Mouse (Mus musculus): ENCODE measurements around the gene Il15. TPM values are rescaled to one million over a fixed set of nuclear protein-coding genes. Genes with fewer than 3 reads are reported as not detected.

Gene Il15
- total RNA-seq (2014; fragmentation: Nextera tagmentation) (0.96 TPM in 1 of 2 replicates, not detected in the other), total RNA-seq (2017) (0.38 and 7.1 TPM in 2 replicates)

DNA sequence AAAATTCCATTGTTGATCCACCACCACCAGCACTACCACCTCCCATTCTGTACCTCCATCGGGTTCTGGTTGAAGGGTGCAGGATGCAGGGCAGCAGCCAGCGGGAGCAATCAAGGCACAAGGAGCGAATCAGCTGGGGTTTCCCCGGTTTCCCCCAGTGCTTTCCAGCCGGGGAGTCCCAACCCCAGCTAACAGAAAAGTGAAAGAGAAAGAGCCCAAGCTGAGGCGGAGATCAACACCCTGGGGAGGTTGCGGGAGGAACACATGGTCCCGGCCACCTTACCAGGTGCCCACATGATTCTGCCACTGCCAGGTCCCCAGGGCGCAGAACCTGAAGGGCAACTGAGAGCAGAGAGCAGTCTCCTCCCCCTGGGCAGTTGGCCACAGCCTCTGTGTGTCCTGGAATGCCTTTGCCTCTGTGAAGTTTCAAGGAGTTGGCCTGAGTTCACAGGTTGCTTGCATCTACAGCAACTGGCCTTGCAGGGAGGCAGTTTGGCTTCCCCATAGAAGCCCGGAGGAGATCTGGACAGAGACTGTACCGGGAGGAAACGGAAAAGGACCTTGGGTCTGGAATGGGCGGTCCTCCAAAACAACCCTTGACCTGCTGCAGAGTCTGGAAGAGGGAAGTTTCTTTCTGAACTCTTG lies at the start of gene Il15:
TSS of gene Il15 (minus strand) at position 537 of the 645 bp plus-strand sequence.
- peak; percentile 69 for ATAC-seq (replicated peaks; ENCODE audit: low FRiP score, low TSS enrichment, poor library complexity, severe bottlenecking)

DNA sequence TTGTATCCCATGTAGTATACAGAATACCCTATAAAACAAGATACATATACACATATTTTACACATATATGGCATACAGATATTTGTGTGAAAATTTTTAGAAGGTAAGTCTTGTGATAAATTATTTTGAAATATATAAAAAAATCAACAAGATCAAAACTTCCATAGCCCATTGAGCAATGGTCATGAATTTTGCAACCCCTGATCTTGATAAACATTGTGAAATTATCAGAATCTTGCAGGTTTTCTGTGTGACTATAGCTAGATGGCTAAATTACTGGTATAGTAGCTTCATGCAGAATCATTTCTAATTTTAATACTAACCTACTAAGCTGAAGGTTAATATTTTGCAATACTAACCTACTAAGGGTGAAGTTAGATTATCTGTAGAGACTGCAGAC lies 41.9 kb upstream of the Il15 start:
- no peak for ATAC-seq (replicated peaks; ENCODE audit: low FRiP score, low TSS enrichment, poor library complexity, severe bottlenecking)

DNA sequence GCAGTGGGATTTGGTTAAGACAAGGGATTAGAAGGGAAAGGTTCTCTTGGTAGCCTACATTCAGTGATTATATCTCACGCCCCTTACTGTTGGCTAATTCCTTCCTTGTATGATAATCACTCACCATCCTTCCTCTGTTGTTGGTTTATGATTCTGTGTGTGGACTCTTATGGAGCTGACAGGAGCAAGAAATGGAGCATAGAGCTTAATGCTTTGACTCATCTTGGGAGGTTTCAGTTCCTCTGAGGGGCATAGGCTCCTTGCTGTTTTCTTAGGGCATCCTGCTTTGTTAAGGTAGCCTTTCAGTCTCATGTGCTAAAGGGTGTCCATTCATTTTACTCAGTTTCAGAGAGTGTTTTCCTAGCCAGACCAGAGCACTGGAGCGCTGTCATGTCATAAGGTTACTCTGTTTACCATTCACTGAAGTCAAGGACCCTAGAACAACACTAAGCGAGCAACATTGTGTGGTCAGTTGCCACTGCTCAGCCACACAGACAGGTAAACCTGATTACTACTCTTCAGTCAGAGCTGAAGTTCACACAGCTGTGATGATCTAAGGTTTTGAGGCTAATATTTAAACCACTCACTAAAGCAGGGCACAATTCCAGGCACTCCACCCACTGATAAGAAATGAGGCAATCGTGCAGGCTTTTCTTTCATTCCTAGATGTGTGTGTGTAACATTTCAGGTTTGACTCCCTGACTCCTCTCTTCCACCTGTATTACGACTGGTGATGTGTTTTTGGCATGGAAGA lies 13.7 kb upstream of the Il15 start:
- ATAC-seq (replicated peaks; ENCODE audit: low FRiP score, low TSS enrichment, poor library complexity, severe bottlenecking): no peak; the same call in 1 of the 2 replicates

DNA sequence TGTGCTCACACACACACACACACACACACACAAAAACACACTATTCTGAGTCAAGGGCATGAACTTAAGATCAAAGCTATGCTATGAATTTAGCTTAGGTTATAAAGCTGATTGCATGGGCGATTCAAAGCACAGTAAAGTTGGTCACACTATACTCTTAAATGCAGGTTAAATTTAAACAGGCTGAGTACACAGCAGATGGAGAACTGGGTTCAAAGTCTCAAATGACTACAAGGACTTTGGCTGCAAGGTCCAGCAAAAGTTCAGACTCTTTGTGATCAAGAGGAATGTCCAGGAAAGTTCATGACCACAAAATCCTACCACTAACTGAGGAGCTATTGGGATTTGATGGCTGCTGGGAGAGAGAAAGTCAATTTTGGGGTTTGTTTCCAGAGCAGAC lies 12.5 kb upstream of the Il15 start:
- no peak for ATAC-seq (replicated peaks; ENCODE audit: low FRiP score, low TSS enrichment, poor library complexity, severe bottlenecking)

DNA sequence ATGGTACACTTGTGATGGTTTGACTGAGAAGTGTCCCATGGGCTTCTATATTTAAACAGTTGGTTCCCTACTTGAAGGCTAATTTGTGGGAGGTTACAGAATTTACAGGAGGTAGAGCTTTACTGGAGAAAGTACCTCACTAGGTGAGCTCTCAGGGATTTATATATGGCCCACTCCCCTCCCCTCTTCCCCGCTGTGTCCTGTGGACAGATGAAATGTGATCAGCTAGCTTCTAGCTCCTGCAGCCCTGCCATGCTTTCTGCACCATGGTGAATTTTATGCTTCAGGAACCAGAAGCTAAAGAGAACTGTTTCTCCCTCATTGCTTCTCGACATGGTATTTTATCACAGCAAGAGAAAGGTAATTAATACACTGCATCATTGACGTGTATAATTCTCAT lies 7.1 kb upstream of the Il15 start:
- ATAC-seq (replicated peaks; ENCODE audit: low FRiP score, low TSS enrichment, poor library complexity, severe bottlenecking): no peak

DNA sequence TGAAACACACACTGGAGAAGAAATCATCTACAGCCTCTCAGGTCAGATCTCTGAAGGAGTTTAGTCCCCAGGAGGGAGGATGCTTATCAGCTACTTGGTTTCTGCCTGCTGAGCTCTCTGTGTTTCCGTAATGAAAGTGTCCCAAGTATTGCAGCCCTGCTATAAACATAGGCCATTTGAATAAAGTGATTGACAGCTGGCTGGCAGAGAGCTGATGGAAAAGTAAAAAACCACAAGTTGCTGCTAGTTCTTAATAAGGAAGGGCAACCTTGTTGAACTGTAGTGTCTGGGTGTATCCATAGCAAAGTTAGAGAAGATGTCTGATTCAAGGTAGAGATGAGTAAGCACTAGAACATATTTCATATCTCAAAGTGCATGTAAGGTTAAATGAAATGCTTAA lies 4.0 kb upstream of the Il15 start:
- no peak for ATAC-seq (replicated peaks; ENCODE audit: low FRiP score, low TSS enrichment, poor library complexity, severe bottlenecking)

DNA sequence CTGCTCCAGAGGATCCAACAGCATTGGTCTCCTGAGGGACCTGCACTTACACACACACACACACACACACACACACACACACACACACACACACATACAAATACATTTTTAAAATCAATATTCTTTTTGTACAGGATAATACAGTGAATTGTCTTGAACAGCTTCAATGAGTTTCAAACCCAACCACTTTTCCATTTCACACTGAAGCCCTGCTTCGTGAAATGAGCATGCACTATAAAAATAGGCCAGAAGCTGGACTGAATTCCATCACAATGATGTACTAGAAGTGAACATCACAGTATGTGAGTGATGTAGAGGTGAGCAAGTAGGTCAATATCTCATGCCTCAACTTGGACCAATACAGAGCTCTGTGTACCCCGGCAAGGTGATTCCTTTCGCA lies 1.0 kb upstream of the Il15 start:
- ATAC-seq (replicated peaks; ENCODE audit: low FRiP score, low TSS enrichment, poor library complexity, severe bottlenecking): no peak

DNA sequence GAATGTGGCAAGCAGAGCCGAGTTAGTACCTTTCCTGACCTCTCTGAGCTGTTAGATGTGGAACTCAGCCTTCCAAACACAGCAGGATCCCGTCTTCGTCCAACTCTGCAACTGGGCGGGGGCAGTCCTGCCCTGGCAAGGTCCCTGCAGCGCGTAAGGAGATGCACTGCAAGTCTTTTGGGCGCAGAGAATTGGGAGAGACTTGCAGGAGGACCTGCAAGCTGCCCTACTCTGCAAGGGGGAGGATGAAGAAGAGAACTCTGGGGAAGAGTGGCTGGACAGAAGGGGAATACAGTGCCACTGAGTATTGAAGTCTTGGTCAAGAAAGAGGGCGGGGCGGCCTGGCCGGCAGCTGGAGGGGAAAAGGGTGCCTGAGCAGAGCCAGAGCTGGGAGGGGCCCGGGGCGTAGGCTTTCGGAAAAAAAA lies 749 bp downstream of the Il15 start:
- peak; percentile 35; the same call in 1 of the 2 replicates for ATAC-seq (replicated peaks; ENCODE audit: low FRiP score, low TSS enrichment, poor library complexity, severe bottlenecking)

DNA sequence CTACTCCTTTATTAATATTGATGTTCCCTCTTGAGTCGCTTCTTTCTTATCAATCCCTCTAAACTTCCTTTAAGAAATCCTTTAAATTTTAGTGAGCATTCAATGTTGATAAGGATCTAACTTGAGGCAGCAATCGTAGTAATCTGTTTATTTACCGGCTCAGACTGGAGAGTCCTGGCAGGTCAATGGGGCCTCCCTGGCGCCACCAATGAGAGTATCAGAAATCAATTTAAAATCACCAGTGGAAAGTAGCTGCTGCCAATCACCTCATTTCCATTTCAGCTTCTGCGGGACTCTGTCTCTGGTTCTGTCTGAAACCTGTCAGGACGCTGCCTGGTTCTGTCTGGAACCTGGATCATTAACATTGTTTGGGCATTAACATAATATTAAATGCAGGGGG lies 1.5 kb downstream of the Il15 start:
- ATAC-seq (replicated peaks; ENCODE audit: low FRiP score, low TSS enrichment, poor library complexity, severe bottlenecking): no peak

DNA sequence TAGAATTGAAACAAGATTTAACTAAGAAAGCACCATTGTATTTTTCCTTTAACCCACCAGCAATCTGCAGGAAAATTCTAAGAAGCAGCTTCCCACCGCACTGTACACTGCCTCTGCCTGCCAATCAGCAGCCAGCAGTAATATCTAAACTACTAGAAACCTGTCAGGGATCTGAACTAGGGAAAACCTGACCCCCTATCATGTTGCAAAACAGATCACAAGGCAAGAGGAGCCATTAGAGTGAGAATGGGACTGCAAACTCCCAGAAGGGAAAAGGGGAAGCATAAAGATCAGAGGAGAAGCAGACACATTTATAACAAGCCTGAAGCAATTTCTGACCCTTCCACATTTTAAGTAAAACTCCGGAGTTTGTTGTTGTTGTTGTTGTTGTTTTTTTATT lies 2.0 kb downstream of the Il15 start:
- no peak for ATAC-seq (replicated peaks; ENCODE audit: low FRiP score, low TSS enrichment, poor library complexity, severe bottlenecking)

DNA sequence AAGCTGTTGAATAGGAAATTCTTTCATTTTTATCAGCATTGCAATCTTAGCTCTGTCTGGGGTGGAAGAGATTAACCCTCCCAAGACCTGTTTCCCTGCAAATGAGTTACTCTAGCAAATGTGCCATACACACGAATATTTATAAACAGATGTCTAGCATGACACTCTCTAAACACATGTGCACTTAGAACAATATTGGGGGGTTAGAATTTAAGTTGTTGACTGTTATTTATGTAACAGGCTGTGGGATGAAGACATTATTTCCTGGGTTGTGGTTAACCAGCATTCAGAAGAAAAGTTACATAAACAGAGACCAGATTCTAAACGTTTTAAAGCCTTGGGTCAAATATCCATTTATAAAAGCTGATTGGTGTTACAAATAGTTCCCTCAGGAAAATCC lies 2.6 kb downstream of the Il15 start:
- ATAC-seq (replicated peaks; ENCODE audit: low FRiP score, low TSS enrichment, poor library complexity, severe bottlenecking): no peak

DNA sequence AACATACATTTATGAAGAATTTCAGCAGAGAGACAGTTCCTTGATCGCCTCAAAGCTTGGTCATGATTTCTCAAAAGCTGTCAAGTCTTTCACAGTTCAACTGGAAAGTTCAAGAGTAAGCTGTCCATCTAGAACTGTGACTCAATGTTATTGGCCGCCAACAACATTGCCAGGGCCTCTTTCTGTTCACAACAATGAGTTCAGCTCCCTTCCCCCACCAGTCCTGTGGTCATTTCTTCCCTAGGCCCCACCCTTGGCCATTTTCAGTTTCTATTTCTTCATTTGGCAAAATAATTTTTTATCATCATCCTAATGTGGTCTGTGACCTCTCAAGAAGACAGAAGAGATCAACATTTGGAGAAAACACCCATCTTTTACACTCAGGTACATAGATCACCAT lies 4.5 kb downstream of the Il15 start:
- ATAC-seq (replicated peaks; ENCODE audit: low FRiP score, low TSS enrichment, poor library complexity, severe bottlenecking): no peak

DNA sequence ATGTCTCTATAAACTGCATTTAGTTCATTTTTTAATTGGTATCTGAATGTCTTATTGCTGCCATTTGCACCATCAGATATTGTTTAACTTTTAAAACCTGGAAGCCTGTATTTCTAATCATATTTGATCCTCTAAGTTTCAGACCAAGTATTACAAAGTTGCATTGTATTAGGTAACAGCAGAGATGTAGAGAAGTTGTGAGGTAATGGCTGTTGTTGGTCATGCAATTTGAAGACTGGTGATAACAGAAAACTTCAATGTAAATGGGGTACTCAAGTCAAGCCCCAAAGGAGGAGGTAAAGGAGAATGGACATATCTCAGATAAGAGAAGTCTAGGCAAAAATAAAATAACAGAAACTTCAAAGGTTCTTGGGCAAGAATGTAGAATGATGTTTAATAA lies 11.8 kb downstream of the Il15 start:
- no peak for ATAC-seq (replicated peaks; ENCODE audit: low FRiP score, low TSS enrichment, poor library complexity, severe bottlenecking)

DNA sequence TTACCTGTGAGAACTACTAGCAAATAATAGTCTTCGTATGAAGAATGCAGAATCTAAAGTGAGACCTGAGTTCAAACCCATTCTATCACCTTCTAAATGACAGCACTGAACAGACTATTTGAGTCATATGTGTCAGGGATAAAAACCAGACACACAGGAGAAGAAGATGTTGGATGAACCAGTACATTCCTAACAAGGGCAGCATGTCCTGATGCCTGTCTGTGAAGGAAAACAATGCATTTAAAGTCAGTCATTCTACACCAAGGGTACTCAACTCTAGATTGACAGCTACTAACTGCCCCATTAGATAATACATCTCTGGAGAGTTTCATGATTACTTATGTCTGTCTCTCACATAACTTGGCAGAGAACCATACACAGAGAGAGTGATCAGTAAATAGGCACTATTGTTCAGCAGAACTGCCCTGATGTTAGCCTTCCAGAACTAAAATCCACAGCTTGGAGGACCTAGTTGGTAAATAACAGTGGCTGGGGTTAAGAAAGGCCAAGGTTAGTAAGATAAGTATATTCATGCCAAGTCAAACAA lies 14.6 kb downstream of the Il15 start:
- no peak for ATAC-seq (replicated peaks; ENCODE audit: low FRiP score, low TSS enrichment, poor library complexity, severe bottlenecking)

DNA sequence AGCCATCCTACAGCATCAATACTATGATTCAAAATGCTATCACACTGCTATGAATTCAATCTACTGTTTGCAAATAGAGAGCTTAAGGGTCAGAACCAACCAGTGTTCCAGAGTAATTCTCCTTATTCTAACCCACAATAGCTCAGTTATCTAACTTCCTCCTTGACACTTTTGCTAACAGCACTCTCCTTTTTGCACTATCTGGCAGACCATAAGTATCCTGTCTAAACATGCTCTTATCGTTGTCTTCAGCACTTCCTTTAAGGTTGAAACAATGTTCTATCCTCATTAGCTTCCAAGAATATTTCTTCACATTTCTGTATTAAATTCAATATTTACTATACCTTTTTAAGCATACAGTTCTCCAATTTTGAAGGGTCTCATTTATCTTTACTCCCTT lies 15.4 kb downstream of the Il15 start:
- ATAC-seq (replicated peaks; ENCODE audit: low FRiP score, low TSS enrichment, poor library complexity, severe bottlenecking): peak; percentile 89

DNA sequence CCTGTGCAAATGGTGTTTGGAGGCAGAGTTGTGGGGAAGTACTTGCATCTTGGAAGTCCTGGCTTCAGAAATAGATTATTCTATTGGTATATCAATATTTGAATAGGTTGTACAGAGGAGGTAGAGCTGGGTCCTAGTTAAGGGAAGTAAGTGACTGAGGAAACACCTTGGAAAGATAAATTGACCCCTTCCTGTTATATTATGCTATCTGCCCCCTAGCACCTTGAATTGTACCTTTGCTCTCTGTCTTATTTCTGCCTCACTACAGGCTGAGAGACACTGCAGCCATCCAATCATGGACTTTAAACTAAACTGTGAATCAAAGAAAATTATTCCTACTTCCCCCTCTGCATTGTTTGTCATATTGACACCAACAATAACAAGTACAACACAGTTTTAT lies 17.2 kb downstream of the Il15 start:
- no peak for ATAC-seq (replicated peaks; ENCODE audit: low FRiP score, low TSS enrichment, poor library complexity, severe bottlenecking)

DNA sequence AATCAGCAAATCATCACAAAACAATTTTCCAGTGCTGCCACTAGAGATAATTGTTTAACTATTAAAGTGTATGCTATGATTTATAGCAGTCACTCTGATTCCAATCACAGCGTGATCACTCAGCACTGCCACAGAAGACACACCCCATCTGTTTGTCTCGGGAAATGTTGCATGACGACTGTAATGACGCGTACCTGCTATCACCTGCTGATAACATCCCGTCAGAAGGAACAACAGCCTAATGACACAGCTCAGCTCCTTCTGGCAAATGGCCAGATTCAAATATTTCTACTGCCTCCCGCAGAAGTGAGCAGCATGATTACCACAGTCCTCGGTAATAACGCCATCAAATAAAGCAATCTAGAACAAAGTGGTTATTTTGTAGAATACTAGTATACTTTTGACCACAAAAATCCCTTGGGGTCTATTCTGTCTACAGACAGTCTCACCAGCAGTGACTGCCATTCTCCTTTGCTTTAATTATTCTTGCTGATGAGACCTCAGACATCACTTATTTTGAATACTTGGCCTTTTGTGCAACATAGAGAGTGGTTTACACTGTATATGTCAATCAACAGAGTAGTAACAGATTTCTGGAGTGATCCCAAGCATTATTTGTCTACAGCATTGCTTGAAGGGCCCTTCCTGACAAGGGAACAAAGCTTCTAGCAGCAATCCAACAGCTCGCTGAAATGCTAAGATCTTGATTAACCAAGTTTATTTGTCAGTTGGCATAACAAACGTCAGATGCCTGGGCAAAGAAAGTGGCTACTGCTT lies 18.4 kb downstream of the Il15 start:
- peak; percentile 79 for ATAC-seq (replicated peaks; ENCODE audit: low FRiP score, low TSS enrichment, poor library complexity, severe bottlenecking)

DNA sequence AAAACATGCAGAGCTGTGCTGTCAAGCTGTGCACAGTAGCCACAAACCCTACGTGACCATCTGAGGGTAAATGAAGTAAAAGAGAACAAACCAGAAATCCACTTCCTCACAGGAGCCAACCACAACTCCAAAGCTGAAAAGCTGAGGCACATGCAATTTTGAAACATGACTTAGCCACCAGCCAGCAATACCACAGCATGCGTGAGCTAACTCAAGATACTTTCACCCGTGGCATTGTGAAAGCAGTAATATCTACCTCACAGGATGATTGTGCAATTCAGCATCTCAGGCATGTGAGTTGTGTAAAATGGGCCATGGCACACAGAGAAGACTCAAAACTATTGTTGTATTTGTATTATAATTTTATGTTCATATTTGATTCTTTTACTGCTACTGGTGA lies 19.7 kb downstream of the Il15 start:
- no peak for ATAC-seq (replicated peaks; ENCODE audit: low FRiP score, low TSS enrichment, poor library complexity, severe bottlenecking)

DNA sequence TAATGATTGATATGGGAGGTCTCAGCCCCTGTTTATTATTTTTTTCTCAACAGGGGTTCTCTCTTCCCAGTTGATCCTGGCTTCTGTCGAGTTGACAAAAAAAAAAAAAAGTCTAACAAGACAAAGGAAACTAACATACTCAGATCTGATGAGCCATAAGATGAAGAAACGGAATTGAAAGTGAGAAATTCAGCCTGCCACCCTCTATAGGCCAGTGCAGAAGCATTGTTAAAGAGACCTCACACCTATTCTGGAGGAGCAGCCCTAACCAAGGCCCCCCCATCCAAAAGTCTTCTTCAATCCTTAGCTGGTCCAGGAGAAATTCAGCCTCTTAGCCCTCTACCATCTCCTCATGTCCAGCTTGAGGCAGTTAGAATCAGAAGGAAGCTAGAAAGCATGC lies 20.7 kb downstream of the Il15 start:
- ATAC-seq (replicated peaks; ENCODE audit: low FRiP score, low TSS enrichment, poor library complexity, severe bottlenecking): no peak

DNA sequence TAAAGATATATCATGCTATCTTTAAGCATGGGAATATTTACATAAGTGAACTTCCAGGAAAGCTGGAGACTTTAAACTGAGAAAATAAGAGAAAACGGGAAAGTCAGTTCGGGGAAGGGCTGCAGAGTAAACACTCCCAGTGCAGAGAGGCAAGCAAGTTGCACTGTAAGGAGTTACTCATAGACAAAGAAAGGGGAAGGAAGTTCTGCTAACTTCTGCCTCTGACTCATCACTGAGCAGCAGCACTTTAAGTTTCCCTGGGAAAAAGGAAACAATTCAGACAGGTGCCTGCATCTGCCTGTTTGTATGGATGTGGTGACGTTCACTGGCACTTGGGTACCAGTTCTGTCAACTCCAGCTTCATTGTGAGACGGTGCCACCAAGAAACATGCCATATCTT lies 28.6 kb downstream of the Il15 start:
- no peak; the same call in 1 of the 2 replicates for ATAC-seq (replicated peaks; ENCODE audit: low FRiP score, low TSS enrichment, poor library complexity, severe bottlenecking)

All from megakaryocyte-erythroid progenitor cell, adult 5-6 weeks (primary cell).